Mouse (Mus musculus) C2C12 (cell line): ENCODE data around the gene Mex3d. TPM values are rescaled to one million over a fixed set of nuclear protein-coding genes. Genes with fewer than 3 reads are reported as not detected.

Experiments
- H3K27me3 ChIP-seq: one replicate; pipeline ENCODE4 v1.6.1; 2011; ENCODE audit not compliant: control insufficient read depth, insufficient read depth, insufficient read length
- H3K36me3 ChIP-seq: one replicate; pipeline ENCODE4 v1.6.1; 2011; ENCODE audit not compliant: control insufficient read depth, insufficient read depth
- H3K4me3 ChIP-seq: one replicate; pipeline ENCODE4 v1.5.1; 2011; ENCODE audit warnings: mild to moderate bottlenecking, control low read depth; ENCODE audit not compliant: poor library complexity, insufficient read depth, severe bottlenecking
- H3K79me2 ChIP-seq: one replicate; pipeline ENCODE4 v1.6.1; 2011; ENCODE audit not compliant: control insufficient read depth, insufficient read depth
- H3K79me3 ChIP-seq: one replicate; pipeline ENCODE4 v1.6.1; 2011; ENCODE audit warnings: low read depth, control low read depth
- H3ac ChIP-seq: one replicate; pipeline ENCODE3; 2011; ENCODE audit warnings: low read depth; ENCODE audit not compliant: control insufficient read depth, insufficient read length
- CEBPB ChIP-seq: IDR thresholded peaks from one replicate; pipeline ENCODE4 v1.6.1; 2011; ENCODE audit warnings: low read depth, mild to moderate bottlenecking, control low read depth, moderate library complexity
- CTCF ChIP-seq: IDR thresholded peaks from one replicate; pipeline ENCODE4 v1.5.1; 2011; ENCODE audit not compliant: control insufficient read depth, insufficient read depth, insufficient read length
- FOSL1 ChIP-seq: IDR thresholded peaks from one replicate; pipeline ENCODE4 v1.8.0; 2011; ENCODE audit warnings: mild to moderate bottlenecking, low read length; ENCODE audit not compliant: poor library complexity, insufficient read depth, severe bottlenecking
- MAX ChIP-seq: IDR thresholded peaks from one replicate; pipeline ENCODE4 v1.6.1; 2011; ENCODE audit warnings: mild to moderate bottlenecking, control low read depth
- MYOD1 ChIP-seq: IDR thresholded peaks from one replicate; pipeline ENCODE4 v1.6.1; 2011; ENCODE audit warnings: low read depth; ENCODE audit not compliant: control insufficient read depth, insufficient read length
- MYOG ChIP-seq: IDR thresholded peaks from one replicate; pipeline ENCODE4 v1.6.1; 2011; ENCODE audit not compliant: control insufficient read depth, insufficient read length; ENCODE audit errors: extremely low read depth
- USF1 ChIP-seq: IDR thresholded peaks from one replicate; pipeline ENCODE4 v1.6.1; 2011; ENCODE audit warnings: low read depth, mild to moderate bottlenecking, control low read depth, moderate library complexity
- polyA plus RNA-seq: library from polyadenylated mRNA; unstranded; fragments of >200 nt; fragmentation: generic; extraction: Trizol; gene quantifications from one replicate; pipeline ENCODE4 v1.2.1, GENCODE M21; 2012; ENCODE audit warnings: missing spikeins

Gene Mex3d
- polyA plus RNA-seq, 1 experiment: 37.4 TPM

DNA sequence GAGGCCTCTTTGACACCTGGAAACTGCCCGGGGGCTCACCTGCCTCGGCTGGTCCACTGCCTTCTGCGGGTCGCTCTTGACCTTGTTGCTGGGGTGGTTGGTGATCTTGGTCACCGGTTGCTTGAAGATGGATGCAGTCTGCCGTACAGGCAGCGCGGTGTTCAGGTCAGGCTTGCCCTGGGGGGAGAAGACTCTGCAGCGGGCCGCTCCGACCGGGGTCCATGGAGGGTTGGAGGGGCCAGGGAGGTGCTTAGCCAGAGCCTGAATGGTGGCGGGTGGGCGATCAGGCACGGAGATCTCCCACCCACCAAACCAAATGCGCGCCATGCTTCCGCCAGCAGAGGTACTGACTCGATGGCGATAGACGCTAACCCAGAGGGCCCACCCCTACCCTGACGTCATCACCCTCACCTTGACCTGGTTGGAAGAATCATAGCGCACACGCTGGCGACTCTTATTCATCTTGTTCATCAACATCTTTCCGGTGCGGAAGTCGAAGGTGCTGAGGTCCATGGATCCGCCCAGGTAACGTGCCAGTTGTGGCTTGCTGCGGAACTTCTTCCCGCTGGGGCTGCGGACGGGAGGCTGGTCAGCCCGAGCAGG lies 7.7 kb upstream of the Mex3d start:
- TF ChIP-seq MYOG: no peak
- TF ChIP-seq MYOD1: no peak
- no peak for TF ChIP-seq CEBPB
- no peak for TF ChIP-seq FOSL1
- peaks cover 72% of the 10 kb centered on the region for H3K36me3 ChIP-seq
- no peak overlapping the region for H3ac ChIP-seq
- H3K79me3 ChIP-seq: peaks cover 30% of the 10 kb centered on the region
- no peak overlapping the region for H3K4me3 ChIP-seq
- H3K79me2 ChIP-seq: peaks cover 42% of the 10 kb centered on the region
- no peaks in the 10 kb centered on the region for H3K27me3 ChIP-seq

- H3ac ChIP-seq: no peak overlapping the region
- H3K79me2 ChIP-seq: peaks cover 32% of the 10 kb centered on the region
- peaks cover 75% of the 10 kb centered on the region for H3K36me3 ChIP-seq
- no peaks in the 10 kb centered on the region for H3K27me3 ChIP-seq
- no peak for TF ChIP-seq MAX
- no peak for TF ChIP-seq USF1
- TF ChIP-seq CEBPB: no peak
- no peak for TF ChIP-seq MYOG
- TF ChIP-seq MYOD1: no peak
- TF ChIP-seq CTCF: no peak
- no peak for TF ChIP-seq FOSL1
- H3K4me3 ChIP-seq: no peak overlapping the region
- H3K79me3 ChIP-seq: peaks cover 21% of the 10 kb centered on the region
Measured at GRCm38 (mm10) chr10:80392687-80393086, 5.2 kb upstream of the Mex3d start.

DNA sequence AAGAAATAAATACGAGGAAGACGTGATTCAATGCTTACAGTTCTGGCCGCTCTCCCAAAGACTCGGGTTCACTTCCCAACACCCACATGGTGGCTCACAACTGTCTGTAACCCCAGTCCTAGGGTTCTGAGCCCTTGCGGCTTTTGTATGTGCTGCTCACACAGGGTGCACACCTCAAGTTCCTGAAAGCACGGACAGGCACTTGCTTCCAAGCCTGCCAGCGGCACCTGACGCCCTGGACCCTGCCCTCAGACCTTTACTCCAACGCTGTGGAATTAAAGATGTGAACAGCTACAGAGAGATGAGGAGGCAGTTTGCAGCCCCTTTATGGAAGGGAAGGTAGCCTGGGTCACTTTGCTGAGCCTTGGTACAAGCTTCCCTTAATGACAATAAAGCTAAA lies 3.2 kb upstream of the Mex3d start:
- peaks cover 56% of the 10 kb centered on the region for H3K36me3 ChIP-seq
- no peak overlapping the region for H3ac ChIP-seq
- TF ChIP-seq MYOD1 (no peak), MYOG (no peak), CTCF (no peak), FOSL1 (no peak), CEBPB (no peak)
- peaks cover 15% of the 10 kb centered on the region for H3K79me3 ChIP-seq
- H3K4me3 ChIP-seq: no peak overlapping the region
- no peaks in the 10 kb centered on the region for H3K27me3 ChIP-seq
- H3K79me2 ChIP-seq: peaks cover 29% of the 10 kb centered on the region

DNA sequence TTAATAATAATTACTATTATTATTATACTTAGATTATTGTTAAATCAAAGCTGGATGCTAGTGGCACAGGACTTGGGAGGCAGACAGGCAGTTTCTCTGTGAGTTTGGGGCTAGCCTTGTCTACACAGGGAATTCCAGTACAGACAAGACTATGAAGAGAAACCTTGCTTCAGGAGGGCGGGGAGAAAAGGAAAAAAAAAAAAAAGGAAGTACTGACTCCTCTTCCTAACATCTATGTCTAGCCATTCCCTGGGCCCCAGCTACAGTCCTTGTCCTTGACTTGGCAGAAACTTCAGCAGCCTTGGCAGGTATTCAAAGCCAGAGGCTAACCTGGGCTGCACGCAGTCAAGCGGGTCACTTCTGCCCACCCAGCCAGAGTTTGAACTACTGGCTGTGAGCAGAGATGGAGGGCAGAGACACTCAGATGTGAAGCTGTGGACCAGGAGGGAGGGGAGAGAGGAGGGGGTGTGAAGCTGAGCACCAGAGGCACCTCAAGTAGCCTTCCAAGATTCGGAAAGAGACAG lies 1.8 kb upstream of the Mex3d start:
- peaks cover 27% of the 10 kb centered on the region for H3K79me3 ChIP-seq
- no peak overlapping the region for H3K4me3 ChIP-seq
- H3K27me3 ChIP-seq: no peaks in the 10 kb centered on the region
- peaks cover 55% of the 10 kb centered on the region for H3K36me3 ChIP-seq
- TF ChIP-seq MAX: no peak
- no peak for TF ChIP-seq CTCF
- TF ChIP-seq MYOG: no peak
- no peak for TF ChIP-seq FOSL1
- H3K79me2 ChIP-seq: peaks cover 31% of the 10 kb centered on the region
- H3ac ChIP-seq: no peak overlapping the region

- no peak overlapping the region for H3K4me3 ChIP-seq
Measured at GRCm38 (mm10) chr10:80388731-80389130, 1.3 kb upstream of the Mex3d start.

More at GRCm38 (mm10) chr10:80388731-80389130, 1.3 kb upstream of the Mex3d start:
- H3K27me3 ChIP-seq: no peaks in the 10 kb centered on the region
- H3K36me3 ChIP-seq: peaks cover 54% of the 10 kb centered on the region
- peaks cover 31% of the 10 kb centered on the region for H3K79me3 ChIP-seq
- H3K79me2 ChIP-seq: peaks cover 36% of the 10 kb centered on the region
- H3ac ChIP-seq: no peak overlapping the region
- TF ChIP-seq CTCF (no peak), FOSL1 (no peak), CEBPB (no peak), USF1 (no peak), MYOD1 (no peak), MYOG (no peak), MAX (no peak)
